Mouse (Mus musculus) C2C12 (cell line): ENCODE measurements around the gene Srrm1. TPM values are rescaled to one million over a fixed set of nuclear protein-coding genes. Genes with fewer than 3 reads are reported as not detected.

Source experiments
- H3K27me3 ChIP-seq: one replicate; pipeline ENCODE4 v1.6.1; 2011; ENCODE audit not compliant: control insufficient read depth, insufficient read depth, insufficient read length
- H3K36me3 ChIP-seq: one replicate; pipeline ENCODE4 v1.6.1; 2011; ENCODE audit not compliant: control insufficient read depth, insufficient read depth
- H3K4me3 ChIP-seq: one replicate; pipeline ENCODE4 v1.5.1; 2011; ENCODE audit warnings: mild to moderate bottlenecking, control low read depth; ENCODE audit not compliant: poor library complexity, insufficient read depth, severe bottlenecking
- H3K79me2 ChIP-seq: one replicate; pipeline ENCODE4 v1.6.1; 2011; ENCODE audit not compliant: control insufficient read depth, insufficient read depth
- H3K79me3 ChIP-seq: one replicate; pipeline ENCODE4 v1.6.1; 2011; ENCODE audit warnings: low read depth, control low read depth
- H3ac ChIP-seq: one replicate; pipeline ENCODE3; 2011; ENCODE audit warnings: low read depth; ENCODE audit not compliant: control insufficient read depth, insufficient read length
- CEBPB ChIP-seq: IDR thresholded peaks from one replicate; pipeline ENCODE4 v1.6.1; 2011; ENCODE audit warnings: low read depth, mild to moderate bottlenecking, control low read depth, moderate library complexity
- CTCF ChIP-seq: IDR thresholded peaks from one replicate; pipeline ENCODE4 v1.5.1; 2011; ENCODE audit not compliant: control insufficient read depth, insufficient read depth, insufficient read length
- FOSL1 ChIP-seq: IDR thresholded peaks from one replicate; pipeline ENCODE4 v1.8.0; 2011; ENCODE audit warnings: mild to moderate bottlenecking, low read length; ENCODE audit not compliant: poor library complexity, insufficient read depth, severe bottlenecking
- MAX ChIP-seq: IDR thresholded peaks from one replicate; pipeline ENCODE4 v1.6.1; 2011; ENCODE audit warnings: mild to moderate bottlenecking, control low read depth
- MYOD1 ChIP-seq: IDR thresholded peaks from one replicate; pipeline ENCODE4 v1.6.1; 2011; ENCODE audit warnings: low read depth; ENCODE audit not compliant: control insufficient read depth, insufficient read length
- MYOG ChIP-seq: IDR thresholded peaks from one replicate; pipeline ENCODE4 v1.6.1; 2011; ENCODE audit not compliant: control insufficient read depth, insufficient read length; ENCODE audit errors: extremely low read depth
- USF1 ChIP-seq: IDR thresholded peaks from one replicate; pipeline ENCODE4 v1.6.1; 2011; ENCODE audit warnings: low read depth, mild to moderate bottlenecking, control low read depth, moderate library complexity
- polyA plus RNA-seq: library from polyadenylated mRNA; unstranded; fragments of >200 nt; fragmentation: generic; extraction: Trizol; gene quantifications from one replicate; pipeline ENCODE4 v1.2.1, GENCODE M21; 2012; ENCODE audit warnings: missing spikeins

Srrm1 gene
- polyA plus RNA-seq, 1 experiment, result 62.6 TPM

DNA sequence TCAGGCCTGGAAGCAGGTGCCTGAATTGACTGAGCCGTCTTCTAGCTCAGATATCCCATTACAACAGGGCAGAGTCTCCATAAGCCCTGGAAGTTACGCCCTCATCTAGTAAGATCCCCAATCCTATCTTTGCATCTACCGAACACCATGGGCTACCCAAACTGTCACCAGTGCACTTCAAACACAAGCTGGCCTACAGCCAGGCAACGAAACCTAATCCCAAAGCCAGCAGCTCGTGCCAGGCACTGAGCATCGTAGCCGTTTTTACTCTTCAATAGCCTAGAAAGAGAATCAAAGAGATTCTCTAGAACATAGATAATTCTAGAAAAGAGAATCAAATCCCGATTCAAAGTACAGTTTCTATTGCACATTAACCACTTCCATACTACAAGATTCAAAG, 30.1 kb downstream of the Srrm1 start:
- Histone ChIP-seq H3K79me2 (peaks cover 7% of the 10 kb centered on the region), H3K27me3 (no peaks in the 10 kb centered on the region), H3K36me3 (peaks cover 96% of the 10 kb centered on the region), H3K4me3 (no peak overlapping the region), H3K79me3 (peaks cover 1% of the 10 kb centered on the region), H3ac (no peak overlapping the region)
- TF ChIP-seq MAX (no peak), MYOG (no peak), MYOD1 (no peak), FOSL1 (no peak), USF1 (no peak), CTCF (no peak)

DNA sequence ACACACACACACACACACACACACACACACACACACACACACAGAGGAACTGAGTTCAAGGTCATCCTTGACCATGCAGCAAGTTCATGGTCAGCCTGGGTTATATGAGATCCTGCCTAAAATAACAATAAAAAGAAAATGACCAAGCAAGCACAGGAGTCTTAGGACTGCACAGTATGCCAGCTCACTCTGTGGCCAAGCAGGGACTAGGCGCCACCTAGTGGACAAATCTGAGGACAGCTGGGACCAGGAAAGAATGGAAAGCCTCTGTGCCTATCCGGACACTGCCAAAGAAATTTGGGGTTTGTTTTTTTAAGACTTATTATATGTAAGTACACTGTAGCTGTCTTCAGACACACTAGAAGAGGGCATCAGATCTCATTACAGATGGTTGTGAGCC, 35.2 kb downstream of the Srrm1 start:
- H3ac ChIP-seq, result no peak overlapping the region
- H3K79me2 ChIP-seq, result peaks cover 7% of the 10 kb centered on the region
- H3K36me3 ChIP-seq, result peaks cover 87% of the 10 kb centered on the region
- TF ChIP-seq CTCF (peak; percentile 82), CEBPB (no peak)
- peaks cover 2% of the 10 kb centered on the region for H3K79me3 ChIP-seq
- no peaks in the 10 kb centered on the region for H3K27me3 ChIP-seq
- H3K4me3 ChIP-seq, result no peak overlapping the region

DNA sequence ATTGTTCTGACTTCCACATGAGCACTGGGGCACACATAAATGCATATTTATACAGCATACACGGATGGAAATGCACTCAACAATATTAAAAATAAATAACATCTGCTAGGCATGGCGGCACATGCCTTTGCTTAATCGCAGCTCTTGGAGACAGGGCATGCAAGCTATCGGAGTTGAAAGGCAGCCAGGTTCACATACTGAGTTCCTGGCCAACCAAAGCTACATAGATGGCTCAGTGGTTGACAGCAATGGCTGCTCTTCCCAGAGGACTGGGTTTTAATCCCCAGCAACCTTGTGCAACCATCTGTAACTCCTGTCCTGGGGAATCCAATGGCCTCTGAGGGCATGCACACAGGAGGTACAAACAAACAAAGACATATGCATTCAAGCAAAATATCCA, 35.6 kb downstream of the Srrm1 start:
- Histone ChIP-seq H3ac (no peak overlapping the region), H3K36me3 (peaks cover 83% of the 10 kb centered on the region), H3K27me3 (no peaks in the 10 kb centered on the region), H3K79me3 (peaks cover 2% of the 10 kb centered on the region), H3K79me2 (peaks cover 7% of the 10 kb centered on the region), H3K4me3 (no peak overlapping the region)
- TF ChIP-seq CEBPB, result no peak
- TF ChIP-seq FOSL1, result no peak
- no peak for TF ChIP-seq USF1
- TF ChIP-seq MYOG, result no peak
- TF ChIP-seq MYOD1, result no peak
- TF ChIP-seq CTCF, result no peak
- no peak for TF ChIP-seq MAX

DNA sequence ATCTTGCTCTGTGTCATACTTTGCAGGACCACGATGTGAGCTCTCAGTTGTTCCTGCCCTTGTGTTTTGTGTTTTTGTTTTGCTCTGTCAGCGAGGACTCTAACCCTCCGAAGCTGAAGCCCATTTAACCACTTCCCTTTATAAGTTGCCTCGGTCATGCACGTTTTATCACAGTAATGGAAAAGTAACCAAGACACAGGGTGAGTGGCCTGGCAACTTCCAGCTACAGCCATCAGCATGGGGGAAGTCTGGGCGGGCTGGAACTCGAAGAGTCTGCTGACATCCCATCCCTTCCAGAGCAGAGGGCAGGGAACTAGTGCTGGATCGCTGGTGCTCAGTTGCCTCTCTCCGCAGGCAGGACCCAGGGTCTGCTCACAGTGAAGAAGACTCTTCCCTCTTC, 37.8 kb downstream of the Srrm1 start:
- TF ChIP-seq MYOD1, result no peak
- TF ChIP-seq FOSL1, result no peak
- no peak for TF ChIP-seq CEBPB
- TF ChIP-seq MAX, result no peak
- no peak for TF ChIP-seq USF1
- no peak for TF ChIP-seq MYOG
- TF ChIP-seq CTCF, result no peak
- Histone ChIP-seq H3K79me2 (peaks cover 7% of the 10 kb centered on the region), H3K4me3 (no peak overlapping the region), H3K27me3 (no peaks in the 10 kb centered on the region), H3K79me3 (peaks cover 2% of the 10 kb centered on the region), H3ac (no peak overlapping the region), H3K36me3 (peaks cover 60% of the 10 kb centered on the region)

DNA sequence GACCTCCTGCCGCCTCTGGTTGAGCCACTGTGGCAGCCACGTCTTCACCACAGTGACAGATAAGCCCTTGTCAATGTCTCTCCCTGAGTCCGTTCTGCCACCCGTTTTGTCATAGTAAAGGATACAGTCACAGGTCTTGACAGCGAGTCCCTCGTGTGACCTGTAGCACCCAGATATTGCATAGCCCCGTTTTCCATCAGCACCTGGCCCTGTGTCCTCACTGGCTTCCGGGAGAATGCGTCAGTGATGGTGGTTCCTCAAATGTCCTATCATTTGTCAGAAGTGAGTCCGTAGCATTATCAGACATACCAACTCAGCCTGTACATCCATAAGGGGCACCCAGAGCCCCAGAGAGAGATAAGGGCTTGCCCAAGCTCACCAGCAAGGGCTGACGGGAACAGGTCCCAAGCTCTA, 38.7 kb downstream of the Srrm1 start:
- H3ac ChIP-seq, result no peak overlapping the region
- H3K27me3 ChIP-seq, result no peaks in the 10 kb centered on the region
- H3K79me2 ChIP-seq, result peaks cover 7% of the 10 kb centered on the region
- no peak overlapping the region for H3K4me3 ChIP-seq
- no peak for TF ChIP-seq MYOD1
- no peak for TF ChIP-seq MAX
- no peak for TF ChIP-seq CEBPB
- TF ChIP-seq USF1, result no peak
- no peak for TF ChIP-seq MYOG
- TF ChIP-seq FOSL1, result no peak
- TF ChIP-seq CTCF, result no peak
- H3K36me3 ChIP-seq, result peaks cover 52% of the 10 kb centered on the region
- peaks cover 2% of the 10 kb centered on the region for H3K79me3 ChIP-seq

DNA sequence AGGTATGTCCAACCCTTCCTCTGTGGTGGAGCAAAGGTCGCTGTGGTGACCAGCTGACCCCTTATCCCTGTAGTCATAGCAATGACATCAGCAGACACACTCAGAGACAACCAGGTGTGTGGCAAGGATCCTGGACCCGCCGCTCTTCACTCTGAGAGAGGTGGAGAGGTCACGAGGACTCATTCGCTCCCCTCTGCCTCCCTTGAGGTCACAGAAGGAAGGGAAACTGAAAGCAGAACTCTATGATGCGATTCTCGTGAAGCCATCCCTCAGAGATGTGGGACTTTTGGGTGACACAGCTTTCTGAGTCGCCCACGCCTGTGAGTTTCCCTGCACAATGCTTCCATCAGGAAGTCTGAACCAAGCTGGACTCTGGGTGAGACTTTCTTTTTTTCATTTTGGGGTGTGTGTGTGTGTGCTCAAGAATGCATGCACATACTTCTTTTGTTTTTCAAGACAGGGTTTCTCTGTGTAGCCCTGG, 39.3 kb downstream of the Srrm1 start:
- H3K79me3 ChIP-seq, result peaks cover 2% of the 10 kb centered on the region
- H3K4me3 ChIP-seq, result no peak overlapping the region
- H3K27me3 ChIP-seq, result no peaks in the 10 kb centered on the region
- H3ac ChIP-seq, result no peak overlapping the region
- H3K36me3 ChIP-seq, result peaks cover 45% of the 10 kb centered on the region
- peaks cover 7% of the 10 kb centered on the region for H3K79me2 ChIP-seq
- TF ChIP-seq CTCF, result no peak
- no peak for TF ChIP-seq FOSL1
- no peak for TF ChIP-seq MYOD1
- no peak for TF ChIP-seq MYOG
- TF ChIP-seq USF1, result no peak
- no peak for TF ChIP-seq CEBPB
- TF ChIP-seq MAX, result no peak
